Mouse (Mus musculus) spleen, adult 18-20 months (tissue): ENCODE data around the gene Zdhhc1.
A peak's percentile ranks its signal among the peaks of the same experiment; 100 is the strongest.

Source experiments
- DNase-seq, 2 experiments: peaks; one replicate each; pipeline ENCODE4 v3.0.0; 2022; ENCODE audit warnings: mixed read lengths in 2 of 2

Gene Zdhhc1

DNA sequence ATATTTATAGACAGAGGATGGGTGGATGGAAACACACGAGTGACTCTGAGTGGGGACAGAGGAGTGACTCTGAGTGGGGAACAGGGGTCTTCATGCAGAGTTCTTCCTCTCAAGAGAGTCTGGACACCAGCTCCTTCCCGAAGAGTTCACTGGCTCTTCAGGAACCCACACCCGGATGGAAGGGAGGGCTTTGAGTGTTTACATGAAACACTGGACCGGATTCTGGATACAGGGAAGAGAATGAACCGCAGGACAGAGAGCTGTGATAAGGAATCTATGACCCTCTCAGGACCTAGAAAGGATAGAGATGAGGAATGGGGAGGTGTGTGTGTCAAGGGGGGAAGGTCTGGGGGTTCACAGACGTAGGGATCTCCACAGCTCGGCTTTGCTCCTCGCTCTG lies 20.6 kb upstream of the Zdhhc1 start:
- no peak for DNase-seq

GRCm38 (mm10) chr8:105516018-105516645 lies 19.4 kb upstream of the Zdhhc1 start:
- DNase-seq: peak; percentile 30 to 66

- no peak for DNase-seq
Measured at GRCm38 (mm10) chr8:105514656-105515055, 18.0 kb upstream of the Zdhhc1 start.

DNA sequence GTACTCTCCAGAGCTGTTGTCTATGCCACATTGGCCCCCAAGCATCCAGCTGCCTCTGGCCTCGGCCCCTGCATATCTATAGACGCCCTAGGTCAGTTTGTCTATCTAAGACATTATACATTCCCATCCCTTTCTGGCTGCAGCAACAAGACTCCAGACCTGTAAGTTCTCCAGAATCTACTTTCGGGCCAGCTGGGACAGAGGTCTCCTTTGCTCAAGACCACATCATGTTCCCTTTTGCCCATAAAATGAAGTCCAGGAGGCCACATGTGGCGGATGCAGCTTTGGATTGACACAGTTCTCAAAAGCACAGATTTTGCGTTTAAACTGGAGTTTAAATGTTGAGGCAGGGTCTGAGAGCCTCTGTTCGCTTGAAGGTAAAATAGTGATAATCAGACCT lies 17.5 kb upstream of the Zdhhc1 start:
- DNase-seq: no peak

GRCm38 (mm10) chr8:105509997-105510735 lies 13.5 kb upstream of the Zdhhc1 start:
- DNase-seq: no peak

DNA sequence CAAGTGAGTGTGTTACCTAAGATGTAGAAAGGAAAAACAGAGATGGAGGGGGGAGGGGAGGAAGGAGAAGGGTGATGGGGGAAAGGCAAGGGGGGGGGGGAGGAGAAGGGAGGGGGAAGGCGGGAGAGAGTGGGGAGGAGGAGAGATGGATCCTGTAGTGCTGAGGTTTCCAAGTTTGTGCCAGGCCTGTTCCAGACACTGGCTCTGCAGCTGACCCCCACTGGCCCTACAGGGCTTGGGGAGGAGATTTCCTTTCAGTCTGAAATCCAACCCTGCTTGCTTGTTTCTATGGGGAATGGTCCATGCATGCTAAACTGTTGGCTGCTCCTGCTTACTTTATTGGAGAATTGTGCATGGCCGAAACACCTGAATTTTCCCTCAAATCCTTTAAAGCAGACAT lies 12.1 kb upstream of the Zdhhc1 start:
- no peak for DNase-seq

DNA sequence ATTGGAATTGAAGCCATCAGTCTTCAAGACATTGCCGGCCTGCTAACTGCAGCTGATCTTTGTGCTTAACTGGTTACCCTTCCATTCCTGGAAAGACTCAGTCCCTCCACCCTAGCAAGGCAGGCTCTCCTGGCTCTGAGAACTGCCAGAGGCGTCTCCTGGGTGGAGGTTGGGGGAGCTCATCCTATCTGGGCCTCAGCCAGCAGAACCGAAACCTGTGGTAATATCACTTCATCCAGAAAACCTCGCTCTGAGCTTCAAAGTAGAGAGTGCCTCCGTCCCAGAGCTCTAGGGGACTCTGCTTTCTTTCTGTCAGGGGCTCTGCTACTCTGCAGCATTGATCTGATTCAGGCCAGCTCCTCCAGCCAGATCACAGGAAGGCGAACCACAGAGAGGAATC lies 10.3 kb upstream of the Zdhhc1 start:
- DNase-seq: no peak

GRCm38 (mm10) chr8:105504617-105505016 lies 7.9 kb upstream of the Zdhhc1 start:
- no peak for DNase-seq

DNA sequence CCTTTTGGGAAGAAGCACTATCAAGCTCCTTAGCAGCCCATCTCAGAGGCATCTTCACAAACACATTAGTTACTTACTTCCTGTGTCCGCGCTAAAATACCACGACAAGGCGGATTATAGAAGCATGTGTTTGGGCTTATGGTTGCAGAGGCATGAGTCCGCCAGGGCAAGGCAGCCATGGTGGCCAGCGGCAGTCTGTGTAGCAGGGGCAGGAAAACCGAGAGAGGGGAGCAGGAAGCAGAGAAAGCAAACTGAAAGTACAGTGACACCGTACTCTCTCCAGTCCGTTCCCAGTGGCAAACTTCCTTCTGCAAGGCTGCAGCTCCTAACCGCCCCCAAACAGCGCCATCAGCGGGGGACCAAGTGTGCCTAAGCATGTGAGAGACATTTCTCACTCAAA lies 3.1 kb upstream of the Zdhhc1 start:
- no peak for DNase-seq

DNA sequence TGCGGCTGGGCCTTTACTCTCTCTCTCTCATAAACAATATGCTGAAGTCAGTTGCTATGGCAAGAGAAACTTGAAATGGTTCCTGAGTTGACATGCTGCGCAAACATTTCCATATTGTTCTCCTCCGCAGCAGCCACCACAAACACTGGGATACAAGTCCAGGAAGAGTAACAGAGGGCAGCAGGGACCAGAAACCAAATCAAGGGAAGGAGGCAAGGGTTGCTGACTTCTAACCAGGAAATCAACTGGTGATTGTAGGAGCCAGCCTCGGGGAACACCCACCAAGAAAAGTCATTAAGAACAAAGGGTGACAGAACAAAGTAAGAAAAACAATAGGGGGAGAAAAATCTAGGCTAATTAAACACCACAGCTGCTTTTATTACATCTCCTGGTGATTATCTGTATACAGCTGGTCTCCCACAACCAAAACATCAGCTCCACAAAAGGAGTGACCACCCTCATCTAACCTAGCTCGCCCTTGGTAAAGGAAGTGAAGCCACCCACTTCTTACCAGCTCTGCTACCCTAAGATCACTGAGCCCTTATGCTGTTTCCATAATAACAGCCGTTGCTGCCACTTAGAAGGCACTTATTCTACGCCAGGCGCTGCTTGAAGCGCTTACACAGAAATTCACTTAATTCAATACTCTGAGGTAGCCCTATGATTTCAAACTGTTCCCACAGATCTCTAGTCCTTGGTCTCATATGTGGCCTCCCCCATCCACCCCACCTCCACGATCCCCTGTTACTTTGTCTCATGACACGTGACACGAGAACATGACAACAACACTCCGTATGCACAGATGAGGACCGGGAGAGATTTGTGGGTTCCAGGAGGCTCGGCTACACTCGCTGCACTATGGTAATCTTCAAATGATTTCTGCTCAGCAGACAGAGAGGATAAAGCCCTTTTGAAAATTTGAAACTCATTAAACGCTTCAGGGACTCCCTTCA lies 1.1 kb downstream of the Zdhhc1 start:
- DNase-seq: no peak

- DNase-seq: no peak
Measured at GRCm38 (mm10) chr8:105494566-105494965, 2.1 kb downstream of the Zdhhc1 start.

GRCm38 (mm10) chr8:105493495-105493894 lies 3.2 kb downstream of the Zdhhc1 start:
- DNase-seq: no peak

GRCm38 (mm10) chr8:105489281-105489680 lies 7.4 kb downstream of the Zdhhc1 start:
- no peak for DNase-seq

GRCm38 (mm10) chr8:105488082-105488481 lies 8.6 kb downstream of the Zdhhc1 start:
- DNase-seq: no peak

DNA sequence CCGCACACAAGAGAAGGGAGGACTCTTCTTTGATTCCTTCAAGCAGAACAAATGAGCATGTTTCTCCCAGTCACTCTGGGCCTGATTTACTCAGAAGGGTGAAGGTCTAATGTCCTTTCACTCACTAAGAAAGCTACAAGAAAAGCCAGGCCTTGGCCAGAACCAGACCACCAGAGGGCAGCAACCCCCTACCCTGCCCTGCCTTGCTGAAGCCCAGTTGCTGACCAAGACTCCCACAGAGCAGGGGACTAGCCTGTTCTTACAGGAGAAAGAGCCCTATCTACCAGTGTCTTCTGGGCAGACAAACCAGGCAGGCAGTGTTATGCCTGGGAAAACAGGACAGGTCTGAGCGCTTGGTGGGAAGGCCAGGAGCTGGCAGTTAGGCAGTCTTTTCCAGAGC lies 12.3 kb downstream of the Zdhhc1 start:
- DNase-seq: peak in 1 of 2 experiments; percentile 34

DNA sequence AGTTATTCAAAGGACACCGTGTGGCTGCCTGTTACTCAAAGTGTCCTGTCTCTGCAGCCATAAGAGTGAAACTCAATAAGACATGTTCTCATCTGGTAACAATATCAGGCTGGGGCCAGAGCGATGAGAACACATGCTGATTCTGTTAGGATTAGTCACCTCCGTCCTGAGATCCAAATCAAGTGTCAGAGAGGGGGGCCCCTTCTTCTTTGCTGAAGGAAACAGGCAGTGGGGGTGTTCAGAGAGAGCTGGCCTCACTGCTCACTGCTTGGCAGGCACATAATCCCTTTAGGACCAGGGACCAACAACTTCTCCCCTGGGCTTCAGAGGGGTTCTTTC lies 12.7 kb downstream of the Zdhhc1 start:
- no peak for DNase-seq

- DNase-seq: no peak
Measured at GRCm38 (mm10) chr8:105483212-105484029, 13.3 kb downstream of the Zdhhc1 start.

DNA sequence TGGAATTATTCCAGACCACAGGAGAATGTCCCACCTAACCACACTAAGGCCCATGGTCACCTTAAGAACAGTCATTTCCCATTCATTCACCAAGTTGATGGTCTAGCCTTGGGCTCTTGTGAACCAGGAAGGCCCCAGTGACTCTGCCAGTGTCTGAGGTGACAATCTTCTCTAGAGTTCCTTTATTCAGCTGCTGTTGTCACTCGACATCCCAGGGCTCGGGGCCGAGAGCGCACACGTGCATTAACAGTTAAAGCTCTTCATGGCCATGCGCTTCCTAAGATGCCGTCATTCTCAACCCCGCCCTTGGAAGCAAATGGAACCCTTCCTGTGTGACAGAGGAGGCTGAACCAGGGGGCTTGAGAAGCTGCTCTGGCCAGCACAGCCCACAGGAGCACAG lies 14.6 kb downstream of the Zdhhc1 start:
- no peak for DNase-seq

DNA sequence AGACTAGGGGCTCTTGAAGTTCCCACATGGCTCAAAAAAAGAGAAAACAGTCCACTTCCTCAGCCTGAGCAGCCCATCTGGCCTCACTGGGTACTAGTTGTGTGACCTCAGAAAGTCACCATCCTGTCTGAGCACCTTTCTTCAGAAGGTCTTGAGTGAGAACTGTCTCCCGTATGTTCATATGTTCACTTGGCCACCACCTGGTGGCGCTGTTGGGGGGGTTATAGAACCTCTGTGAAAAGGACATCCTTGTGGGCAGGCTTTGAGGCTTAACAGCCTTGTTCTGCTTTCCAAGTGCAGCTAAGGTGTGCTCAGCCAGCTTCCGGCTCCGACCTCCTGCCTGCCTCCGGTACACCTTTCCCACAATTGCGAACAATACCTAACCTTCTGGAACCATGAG lies 15.2 kb downstream of the Zdhhc1 start:
- DNase-seq: peak in 1 of 2 experiments; percentile 26

GRCm38 (mm10) chr8:105481013-105481412 lies 15.7 kb downstream of the Zdhhc1 start:
- DNase-seq: no peak

- DNase-seq: no peak
Measured at GRCm38 (mm10) chr8:105477792-105478191, 18.9 kb downstream of the Zdhhc1 start.

GRCm38 (mm10) chr8:105476628-105477413 lies 19.9 kb downstream of the Zdhhc1 start:
- DNase-seq: peak in 1 of 2 experiments; percentile 35
